Mouse (Mus musculus) myocyte (in vitro differentiated cells): ENCODE data around the gene Naa80. TPM values are rescaled to one million over a fixed set of nuclear protein-coding genes. Genes with fewer than 3 reads are reported as not detected.

Experiments used
- H3K27me3 ChIP-seq: one replicate; pipeline ENCODE4 v1.6.1; 2011; ENCODE audit not compliant: control insufficient read depth, insufficient read depth, insufficient read length
- H3K36me3 ChIP-seq: one replicate; pipeline ENCODE4 v1.6.1; 2011; ENCODE audit not compliant: control insufficient read depth, insufficient read depth
- H3K4me2 ChIP-seq: one replicate; pipeline ENCODE4 v1.6.1; 2011; ENCODE audit warnings: low read depth, control low read depth
- H3K4me3 ChIP-seq: one replicate; pipeline ENCODE4 v1.5.1; 2011; ENCODE audit warnings: mild to moderate bottlenecking, control low read depth, moderate library complexity
- H3K79me2 ChIP-seq: one replicate; pipeline ENCODE4 v1.6.1; 2011; ENCODE audit not compliant: control insufficient read depth, insufficient read depth
- H3ac ChIP-seq: one replicate; pipeline ENCODE4 v1.6.1; 2011; ENCODE audit not compliant: control insufficient read depth, insufficient read length
- CEBPB ChIP-seq: IDR thresholded peaks from 2 replicates; pipeline ENCODE4 v1.6.1; 2011; ENCODE audit warnings: mild to moderate bottlenecking, moderate library complexity; ENCODE audit not compliant: poor library complexity, insufficient read depth, severe bottlenecking
- E2F4 ChIP-seq: IDR thresholded peaks from one replicate; pipeline ENCODE4 v1.6.1; 2011; ENCODE audit warnings: mild to moderate bottlenecking, control low read depth, moderate library complexity; ENCODE audit not compliant: insufficient read depth
- MAX ChIP-seq: IDR thresholded peaks from one replicate; pipeline ENCODE4 v1.6.1; 2011; ENCODE audit warnings: low read depth, mild to moderate bottlenecking, control low read depth
- MYOD1 ChIP-seq, 3 experiments: IDR thresholded peaks; one replicate each; pipeline ENCODE4 v1.6.1; 2011; ENCODE audit warnings: control low read depth in 2 of 3, low read depth in 2 of 3, mild to moderate bottlenecking in 2 of 3, moderate library complexity in 1 of 3; ENCODE audit not compliant: insufficient read length in 2 of 3, control insufficient read depth in 1 of 3
- MYOG ChIP-seq, 3 experiments: IDR thresholded peaks; one replicate each; pipeline ENCODE4 v1.6.1; 2011; ENCODE audit warnings: control low read depth in 2 of 3, low read depth in 2 of 3, mild to moderate bottlenecking in 2 of 3; ENCODE audit not compliant: insufficient read length in 2 of 3, control insufficient read depth in 1 of 3, insufficient read depth in 1 of 3
- POLR2A ChIP-seq: IDR thresholded peaks from one replicate; pipeline ENCODE4 v1.6.1; 2011; ENCODE audit warnings: low read depth, mild to moderate bottlenecking, control low read depth, moderate library complexity; ENCODE audit not compliant: insufficient read length
- POLR2AphosphoS2 ChIP-seq: IDR thresholded peaks from one replicate; pipeline ENCODE4 v1.6.1; 2011; ENCODE audit warnings: low read depth, control low read depth; ENCODE audit not compliant: insufficient read length
- REST ChIP-seq: IDR thresholded peaks from one replicate; pipeline ENCODE4 v1.6.1; 2011; ENCODE audit warnings: mild to moderate bottlenecking, control low read depth, moderate library complexity; ENCODE audit not compliant: insufficient read depth, insufficient read length
- SRF ChIP-seq: IDR thresholded peaks from one replicate; pipeline ENCODE4 v1.6.1; 2011; ENCODE audit warnings: low read depth; ENCODE audit not compliant: control insufficient read depth, insufficient read length
- TCF12 ChIP-seq: IDR thresholded peaks from one replicate; pipeline ENCODE4 v1.6.1; 2011; ENCODE audit warnings: mild to moderate bottlenecking, control low read depth; ENCODE audit not compliant: poor library complexity, insufficient read depth, severe bottlenecking
- TCF3 ChIP-seq: IDR thresholded peaks from one replicate; pipeline ENCODE4 v1.6.1; 2011; ENCODE audit warnings: low read depth, control low read depth; ENCODE audit not compliant: insufficient read length
- USF1 ChIP-seq: IDR thresholded peaks from one replicate; pipeline ENCODE4 v1.6.1; 2011; ENCODE audit warnings: low read depth, mild to moderate bottlenecking, control low read depth, moderate library complexity
- polyA plus RNA-seq: library from polyadenylated mRNA; unstranded; fragments of >200 nt; fragmentation: generic; extraction: Trizol; gene quantifications from one replicate; pipeline ENCODE4 v1.2.1, GENCODE M21; 2012; ENCODE audit warnings: missing spikeins

The Naa80 gene
- 13.8 TPM for polyA plus RNA-seq

DNA sequence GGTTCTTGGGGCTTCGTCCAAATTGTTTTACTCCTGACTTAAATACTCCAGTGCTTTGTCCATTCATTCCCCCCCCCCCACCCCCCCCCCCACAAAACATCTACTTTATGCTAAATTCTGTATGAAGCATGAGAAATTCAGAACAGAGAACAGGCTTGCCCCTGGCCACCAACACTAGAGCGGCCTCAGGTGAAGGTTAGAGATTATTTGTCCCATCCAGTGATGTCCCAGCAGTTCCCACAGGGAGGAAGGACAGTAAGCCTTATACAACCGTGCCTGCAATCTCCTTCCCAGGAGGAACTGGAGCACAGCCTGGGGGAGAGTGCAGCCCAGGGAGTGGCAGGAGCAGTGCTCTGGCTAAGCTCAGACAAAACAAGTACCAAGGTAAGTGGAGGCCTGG, at the start of gene Naa80:
TSS of gene Naa80 (plus strand) at position 301 of the 400 bp plus-strand sequence.
- peaks cover 5% of the 10 kb centered on the region for H3K79me2 ChIP-seq
- TF ChIP-seq SRF: no peak
- no peak for TF ChIP-seq USF1
- no peak for TF ChIP-seq TCF3
- no peak for TF ChIP-seq E2F4
- TF ChIP-seq CEBPB: no peak
- no peak for TF ChIP-seq MAX
- no peak for TF ChIP-seq MYOD1 (IDR thresholded peaks at IDR 0.05; ENCODE audit: control insufficient read depth in 1 of 3, insufficient read length in 2 of 3, low read depth in 2 of 3)
- no peak for TF ChIP-seq POLR2AphosphoS2
- no peak for TF ChIP-seq MYOG (IDR thresholded peaks at IDR 0.05; ENCODE audit: control insufficient read depth in 1 of 3, insufficient read depth in 1 of 3, insufficient read length in 2 of 3, low read depth in 2 of 3)
- TF ChIP-seq REST: no peak
- TF ChIP-seq POLR2A: no peak
- no peak for TF ChIP-seq TCF12
- H3K27me3 ChIP-seq: no peaks in the 10 kb centered on the region
- no peak within 1 kb of the TSS for H3ac ChIP-seq
- H3K4me3 ChIP-seq: no peak within 1 kb of the TSS
- H3K4me2 ChIP-seq: peak within 1 kb of the TSS; percentile 90
- H3K36me3 ChIP-seq: no peaks in the 10 kb centered on the region

DNA sequence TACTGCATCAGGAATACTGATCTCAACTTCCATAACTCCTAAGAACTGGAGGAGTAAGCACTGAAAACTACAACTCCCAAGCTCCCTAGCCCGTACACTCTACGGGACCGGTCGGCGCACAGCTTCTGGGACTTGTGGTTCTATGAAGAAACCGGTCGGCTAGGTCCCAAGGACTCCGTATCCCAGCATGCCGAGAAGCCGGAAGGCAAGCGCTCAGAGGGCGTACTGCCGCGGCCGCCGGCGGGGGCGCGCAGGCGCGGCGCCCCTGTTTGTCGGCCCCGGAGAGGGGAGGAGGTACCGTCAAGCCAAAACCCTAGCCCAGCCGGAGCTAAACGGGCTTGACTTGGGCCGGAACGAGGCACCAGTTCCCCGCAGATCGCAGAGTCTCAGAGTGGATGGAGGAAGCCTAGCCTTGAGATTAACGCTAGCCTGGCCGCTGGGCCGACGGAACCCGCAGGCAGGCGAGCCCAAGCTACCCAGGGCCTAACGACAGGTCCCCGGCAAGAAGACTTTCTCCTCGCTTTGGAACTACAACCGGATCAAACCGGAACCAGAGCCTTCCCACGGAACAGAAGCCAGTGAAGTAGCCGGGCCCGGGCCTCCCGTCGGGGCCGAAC, 44.8 kb upstream of the Naa80 start, which contains the start of gene Tmem115:
TSS of gene Tmem115 (plus strand) at position 155 of the 617 bp plus-strand sequence.
- Histone ChIP-seq H3K4me3 (peak within 1 kb of the TSS; percentile 92), H3K36me3 (peaks cover 6% of the 10 kb centered on the region), H3K4me2 (peak within 1 kb of the TSS; percentile 86), H3K79me2 (peaks cover 34% of the 10 kb centered on the region), H3ac (peak within 1 kb of the TSS; percentile 73), H3K27me3 (no peaks in the 10 kb centered on the region)
- TF ChIP-seq POLR2AphosphoS2 (peak; percentile 70), MAX (no peak), REST (no peak), MYOD1 (IDR thresholded peaks at IDR 0.05; ENCODE audit: control insufficient read depth in 1 of 3, insufficient read length in 2 of 3, low read depth in 2 of 3) (no peak), POLR2A (peak; percentile 74), E2F4 (no peak)

DNA sequence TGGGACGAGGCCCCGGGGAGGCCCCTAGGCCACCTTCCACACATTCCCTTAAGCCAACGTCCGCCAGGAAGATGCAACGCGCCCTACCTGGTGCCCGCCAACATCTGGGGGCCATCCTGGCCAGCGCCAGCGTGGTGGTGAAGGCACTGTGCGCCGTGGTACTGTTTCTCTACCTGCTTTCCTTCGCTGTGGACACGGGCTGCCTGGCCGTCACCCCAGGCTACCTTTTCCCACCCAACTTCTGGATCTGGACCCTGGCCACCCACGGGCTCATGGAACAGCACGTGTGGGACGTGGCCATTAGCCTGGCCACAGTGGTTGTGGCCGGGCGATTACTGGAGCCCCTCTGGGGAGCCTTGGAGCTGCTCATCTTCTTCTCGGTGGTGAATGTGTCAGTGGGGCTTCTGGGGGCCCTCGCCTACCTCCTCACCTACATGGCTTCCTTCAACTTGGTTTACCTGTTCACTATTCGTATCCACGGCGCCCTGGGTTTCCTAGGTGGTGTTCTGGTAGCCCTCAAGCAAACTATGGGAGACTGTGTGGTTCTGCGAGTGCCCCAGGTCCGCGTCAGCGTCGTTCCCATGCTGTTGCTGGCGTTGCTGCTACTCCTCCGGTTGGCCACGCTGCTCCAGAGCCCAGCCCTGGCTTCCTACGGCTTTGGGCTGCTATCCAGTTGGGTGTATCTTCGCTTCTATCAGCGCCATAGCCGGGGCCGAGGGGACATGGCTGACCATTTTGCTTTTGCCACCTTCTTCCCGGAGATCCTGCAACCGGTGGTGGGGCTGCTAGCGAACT, 44.1 kb upstream of the Naa80 start:
- Histone ChIP-seq H3K4me2 (peak overlapping the region; percentile 86), H3K36me3 (peaks cover 10% of the 10 kb centered on the region), H3K4me3 (peak overlapping the region; percentile 92)

DNA sequence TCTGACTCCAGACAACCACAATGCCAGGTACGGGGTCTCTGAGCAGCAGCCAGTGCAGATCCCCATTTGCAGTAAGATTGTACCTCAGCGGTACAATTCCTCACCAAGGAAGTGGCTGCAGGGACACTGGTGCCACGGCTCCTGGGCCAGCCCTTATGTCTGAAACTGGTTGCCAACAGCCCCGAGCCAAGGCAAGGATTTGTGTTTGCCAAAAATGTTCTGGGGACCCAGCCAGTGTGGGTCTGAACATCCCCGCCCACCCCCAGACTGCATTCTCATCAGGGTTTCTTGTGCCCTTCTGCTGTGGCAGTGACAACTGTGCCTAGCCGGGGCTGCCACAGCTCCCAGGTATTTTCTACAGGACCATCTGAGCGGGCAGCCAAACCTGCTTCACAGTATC, 40.5 kb upstream of the Naa80 start:
- H3K4me2 ChIP-seq: no peak overlapping the region
- no peaks in the 10 kb centered on the region for H3K27me3 ChIP-seq
- no peak for TF ChIP-seq REST
- TF ChIP-seq TCF3: no peak
- no peak for TF ChIP-seq E2F4
- TF ChIP-seq TCF12: no peak
- no peak for TF ChIP-seq POLR2AphosphoS2
- no peak for TF ChIP-seq MYOG (IDR thresholded peaks at IDR 0.05; ENCODE audit: control insufficient read depth in 1 of 3, insufficient read depth in 1 of 3, insufficient read length in 2 of 3, low read depth in 2 of 3)
- TF ChIP-seq USF1: no peak
- no peak for TF ChIP-seq MYOD1 (IDR thresholded peaks at IDR 0.05; ENCODE audit: control insufficient read depth in 1 of 3, insufficient read length in 2 of 3, low read depth in 2 of 3)
- TF ChIP-seq MAX: no peak

More for the DNA sequence above, 44.1 kb upstream of the Naa80 start:
- Histone ChIP-seq H3K79me2 (peaks cover 34% of the 10 kb centered on the region), H3K27me3 (no peaks in the 10 kb centered on the region), H3ac (peak overlapping the region; percentile 73)
- TF ChIP-seq E2F4: no peak
- no peak for TF ChIP-seq TCF3
- no peak for TF ChIP-seq MAX
- no peak for TF ChIP-seq MYOD1 (IDR thresholded peaks at IDR 0.05; ENCODE audit: control insufficient read depth in 1 of 3, insufficient read length in 2 of 3, low read depth in 2 of 3)
- TF ChIP-seq POLR2A: no peak

DNA sequence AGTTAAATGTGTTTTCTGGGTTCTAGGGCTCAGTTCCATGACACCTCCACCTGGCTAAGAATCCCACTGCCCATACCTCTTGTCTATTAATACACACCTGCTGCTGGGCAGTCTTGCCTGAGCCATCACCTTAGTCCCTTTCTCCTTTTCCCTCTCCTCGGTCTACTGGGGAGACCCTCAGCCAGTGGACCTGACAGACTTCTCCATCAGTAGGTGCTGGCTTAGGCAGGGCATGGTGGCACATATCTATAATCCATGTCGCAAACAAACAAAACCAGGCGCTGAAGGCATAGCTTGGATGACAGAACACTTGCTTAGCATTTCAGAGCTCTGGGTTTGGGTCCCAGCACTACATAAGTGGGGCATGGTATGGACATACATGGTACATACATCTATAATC, 40.0 kb upstream of the Naa80 start:
- H3ac ChIP-seq: no peak overlapping the region
- H3K79me2 ChIP-seq: peaks cover 34% of the 10 kb centered on the region
- H3K36me3 ChIP-seq: peaks cover 10% of the 10 kb centered on the region
- H3K4me3 ChIP-seq: no peak overlapping the region
- H3K4me2 ChIP-seq: no peak overlapping the region
- TF ChIP-seq POLR2AphosphoS2 (no peak), REST (no peak), USF1 (no peak), E2F4 (no peak), SRF (no peak), TCF3 (no peak), MYOD1 (IDR thresholded peaks at IDR 0.05; ENCODE audit: control insufficient read depth in 1 of 3, insufficient read length in 2 of 3, low read depth in 2 of 3) (no peak), MAX (no peak), MYOG (IDR thresholded peaks at IDR 0.05; ENCODE audit: control insufficient read depth in 1 of 3, insufficient read depth in 1 of 3, insufficient read length in 2 of 3, low read depth in 2 of 3) (no peak), TCF12 (no peak), POLR2A (no peak), CEBPB (no peak)
- H3K27me3 ChIP-seq: no peaks in the 10 kb centered on the region

More for the DNA sequence above, 40.5 kb upstream of the Naa80 start:
- peaks cover 10% of the 10 kb centered on the region for H3K36me3 ChIP-seq
- H3ac ChIP-seq: no peak overlapping the region
- H3K4me3 ChIP-seq: no peak overlapping the region
- peaks cover 34% of the 10 kb centered on the region for H3K79me2 ChIP-seq
